Mouse (Mus musculus) 416B (cell line): ENCODE measurements around the gene Ppp1r27.
"Not testable (repeated sequence)": the region's sequence is repeated elsewhere in the genome, so short reads cannot be mapped to it uniquely, and the experiment has no call there.

Experiments
- DNase-seq: peaks from one replicate; pipeline ENCODE4 v3.0.0; 2011; ENCODE audit warnings: low read depth

The Ppp1r27 gene

GRCm38 (mm10) chr11:120514262-120514661 is 36.7 kb downstream of the Ppp1r27 start:
- DNase-seq = not testable (repeated sequence)

GRCm38 (mm10) chr11:120512790-120513453 is 38.0 kb downstream of the Ppp1r27 start:
- DNase-seq = no peak

GRCm38 (mm10) chr11:120510375-120511030 is 40.4 kb downstream of the Ppp1r27 start:
- DNase-seq = peak; percentile 78

- no peak for DNase-seq
Measured at GRCm38 (mm10) chr11:120509940-120510339, 41.0 kb downstream of the Ppp1r27 start.

- DNase-seq = peak; percentile 42
Measured at GRCm38 (mm10) chr11:120508290-120508870, 42.6 kb downstream of the Ppp1r27 start.

- no peak for DNase-seq
Measured at GRCm38 (mm10) chr11:120507611-120508289, 43.2 kb downstream of the Ppp1r27 start.

GRCm38 (mm10) chr11:120506899-120507298 is 44.0 kb downstream of the Ppp1r27 start:
- peak; percentile 69 for DNase-seq

GRCm38 (mm10) chr11:120505661-120506060 is 45.3 kb downstream of the Ppp1r27 start:
- no peak for DNase-seq

GRCm38 (mm10) chr11:120501701-120502100 is 49.2 kb downstream of the Ppp1r27 start:
- DNase-seq = peak; percentile 56

- DNase-seq = no peak
Measured at GRCm38 (mm10) chr11:120501018-120501417, 49.9 kb downstream of the Ppp1r27 start.

GRCm38 (mm10) chr11:120500357-120500756 is 50.6 kb downstream of the Ppp1r27 start:
- DNase-seq = no peak
